Mouse (Mus musculus) heart, postnatal 14 days (tissue): ENCODE measurements around the gene Als2cl. TPM values are rescaled to one million over a fixed set of nuclear protein-coding genes. Genes with fewer than 3 reads are reported as not detected.

ENCODE experiments used
- microRNA-seq, 2 experiments: library from miRNA; unstranded; fragments of <30 nt; microRNA quantifications; one replicate each; pipeline ENCODE4 v1.2.0; 2021 to 2022
- total RNA-seq, 2 experiments: library from RNA; stranded (reverse); gene quantifications; 2 replicates each; pipeline ENCODE4 v1.2.3; 2021

Als2cl gene
- total RNA-seq, 2 experiments from 2014 or later: 20.1 to 22.9 TPM

Small RNA genes within 50 kb of the gene (microRNA-seq; reads per million reads assigned to microRNA genes)
- gene Gm24269: 0 reads per million in 2 experiments

Other genes with a start within 250 kb of the Als2cl start
- 10 to 100 TPM; 10.4 to 12.0 TPM for gene Nbeal2, start 225.7 kb upstream of the Als2cl start, total RNA-seq
- gene Ccdc12, start 223.4 kb upstream of the Als2cl start, total RNA-seq: 10 to 100 TPM; 65.4 to 68.1 TPM
- gene Myl3, start 138.0 kb upstream of the Als2cl start, total RNA-seq: over 10,000 TPM; 11,266 to 12,112 TPM
- gene Pth1r, start 132.7 kb upstream of the Als2cl start, total RNA-seq: 1 to 10 TPM; 9.1 TPM
- not detected for gene Prss42, start 81.7 kb upstream of the Als2cl start, total RNA-seq
- gene Prss44, start 65.9 kb upstream of the Als2cl start, total RNA-seq: not detected
- gene Prss43, start 53.2 kb upstream of the Als2cl start, total RNA-seq: not detected
- gene Prss45, start 45.3 kb upstream of the Als2cl start, total RNA-seq: not detected
- not detected for gene Prss46, start 35.4 kb upstream of the Als2cl start, total RNA-seq
- gene Prss50, start 21.9 kb upstream of the Als2cl start, total RNA-seq: not detected
- 1 to 10 TPM; 1.3 to 3.2 TPM for gene Tmie, start 243 bp downstream of the Als2cl start, total RNA-seq
- not detected for gene Fam240a, start 37.0 kb downstream of the Als2cl start, total RNA-seq
- under 1 TPM in 1 of 2 experiments, not detected in 1; 0.10 TPM for gene Tdgf1, start 66.3 kb downstream of the Als2cl start, total RNA-seq
- 10 to 100 TPM; 68.5 to 71.5 TPM for gene Lrrc2, start 71.7 kb downstream of the Als2cl start, total RNA-seq
- 1 to 10 TPM; 3.0 to 5.2 TPM for gene Rtp3, start 110.7 kb downstream of the Als2cl start, total RNA-seq
- 1 to 10 TPM; 1.6 to 1.8 TPM for gene Ltf, start 139.4 kb downstream of the Als2cl start, total RNA-seq
- gene Ccrl2, start 177.6 kb downstream of the Als2cl start, total RNA-seq: 10 to 100 TPM in 1 of 2 experiments, 1 to 10 TPM in 1; 9.7 to 10.5 TPM
- 10 to 100 TPM; 85.8 to 86.9 TPM for gene Lrrfip2, start 237.7 kb downstream of the Als2cl start, total RNA-seq